Mouse (Mus musculus) megakaryocyte progenitor cell, adult 5-6 weeks (primary cell): ENCODE results near the gene Trpm8. TPM values are rescaled to one million over a fixed set of nuclear protein-coding genes. Genes with fewer than 3 reads are reported as not detected.

Experiments
- ATAC-seq: replicated peaks from 2 replicates; pipeline ENCODE4 v1.8.0; 2016; ENCODE audit warnings: mild to moderate bottlenecking, moderate TSS enrichment, inconsistent platforms; ENCODE audit not compliant: poor library complexity
- total RNA-seq, 2 experiments: library from RNA; stranded (forward) in 1 of 2; stranded (reverse) in 1 of 2; fragments of 157-497, 149-512 nt in 1 of 2; fragments of 200-1000 nt in 1 of 2; gene quantifications; 2 replicates each; pipeline versions ENCODE4 v1.2.3 to v1.2.4; 2015 to 2017

Trpm8 gene
- total RNA-seq, 2 experiments from 2014 or later: not detected

GRCm38 (mm10) chr1:88299529-88299945, 22.1 kb downstream of the Trpm8 start:
- ATAC-seq: no peak

DNA sequence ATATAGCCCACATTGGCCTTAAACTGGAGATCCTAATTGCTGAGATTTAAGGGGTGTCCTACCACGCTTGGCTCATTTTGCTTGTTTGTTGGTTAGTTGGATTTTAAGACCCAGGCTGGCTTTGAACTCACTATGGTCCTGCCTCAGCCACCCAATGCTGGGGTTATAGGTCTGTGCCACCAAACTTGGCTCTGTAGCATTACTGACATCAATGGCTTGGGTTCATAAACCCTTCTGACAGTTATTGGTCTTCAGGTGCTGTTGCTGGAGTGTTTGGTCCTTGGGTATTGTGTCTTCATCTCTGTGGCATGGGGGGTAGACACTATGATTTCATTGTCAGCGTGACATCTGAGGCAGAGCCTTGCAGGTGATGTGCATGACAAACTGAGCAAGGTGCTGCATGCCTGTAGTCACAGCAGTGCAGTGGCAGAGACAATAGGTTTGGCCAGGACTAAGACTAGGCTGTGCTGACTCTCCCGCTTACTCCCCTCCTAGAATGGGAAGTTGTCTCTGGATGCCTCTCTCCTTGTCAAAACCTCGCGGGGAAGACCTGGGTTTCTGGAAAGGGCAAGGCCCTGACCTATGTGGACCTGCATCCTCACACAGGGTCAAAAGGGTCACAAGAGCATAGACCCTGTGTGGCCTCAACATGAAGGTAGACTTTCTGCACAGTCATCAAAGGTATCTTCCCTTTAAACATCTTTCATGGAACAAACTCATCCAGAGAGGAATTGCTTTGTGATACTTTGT, 23.0 kb downstream of the Trpm8 start:
- no peak for ATAC-seq

DNA sequence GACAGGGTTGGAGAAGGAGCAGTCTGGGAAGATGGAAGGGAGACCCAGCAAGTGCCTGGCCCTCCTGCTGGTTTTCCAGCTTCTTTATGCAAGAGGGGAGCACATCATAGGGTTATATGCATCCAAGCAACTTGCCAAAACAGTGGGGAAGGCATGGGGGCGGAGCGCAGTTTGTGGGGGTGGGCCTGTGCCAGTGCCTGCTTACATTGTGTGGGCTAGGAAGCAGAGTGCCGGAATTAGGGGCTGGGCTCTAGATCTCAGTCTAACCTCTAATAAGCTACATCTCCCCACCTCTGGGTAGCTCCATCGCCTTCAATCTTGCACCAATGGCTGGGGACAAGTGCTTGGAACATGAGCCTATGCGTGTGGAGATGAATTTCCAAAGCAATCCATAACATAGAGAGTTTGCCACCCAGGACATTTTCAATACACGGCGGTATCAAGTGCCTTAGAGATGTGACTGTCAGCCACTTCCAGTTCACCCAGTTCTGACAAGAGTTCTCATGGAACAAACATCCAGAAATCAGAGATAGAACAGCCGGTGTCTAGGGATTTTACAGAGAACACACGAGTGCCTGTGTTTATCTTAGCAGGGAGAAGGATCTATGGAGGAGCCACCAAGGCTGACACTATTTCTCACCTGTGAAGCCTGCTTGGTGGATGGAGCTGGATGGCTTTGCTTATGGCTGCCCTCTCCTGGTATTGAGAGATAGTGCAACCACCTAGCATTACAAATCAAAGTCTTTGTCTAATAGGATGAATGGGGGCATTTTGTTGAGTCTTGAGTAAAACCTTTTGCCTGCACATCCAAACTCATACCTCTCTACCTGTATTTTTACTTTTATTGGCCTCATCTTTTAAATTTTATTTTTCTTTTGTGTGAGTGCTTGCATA, 23.9 kb downstream of the Trpm8 start:
- ATAC-seq: peak; percentile 49

GRCm38 (mm10) chr1:88302057-88302740, 24.7 kb downstream of the Trpm8 start:
- ATAC-seq: no peak

- ATAC-seq: no peak
Measured at GRCm38 (mm10) chr1:88303762-88304161, 26.3 kb downstream of the Trpm8 start.

GRCm38 (mm10) chr1:88304261-88304985, 27.0 kb downstream of the Trpm8 start:
- ATAC-seq: no peak

GRCm38 (mm10) chr1:88305018-88305795, 27.7 kb downstream of the Trpm8 start:
- no peak for ATAC-seq

GRCm38 (mm10) chr1:88306543-88306942, 29.1 kb downstream of the Trpm8 start:
- ATAC-seq: no peak

DNA sequence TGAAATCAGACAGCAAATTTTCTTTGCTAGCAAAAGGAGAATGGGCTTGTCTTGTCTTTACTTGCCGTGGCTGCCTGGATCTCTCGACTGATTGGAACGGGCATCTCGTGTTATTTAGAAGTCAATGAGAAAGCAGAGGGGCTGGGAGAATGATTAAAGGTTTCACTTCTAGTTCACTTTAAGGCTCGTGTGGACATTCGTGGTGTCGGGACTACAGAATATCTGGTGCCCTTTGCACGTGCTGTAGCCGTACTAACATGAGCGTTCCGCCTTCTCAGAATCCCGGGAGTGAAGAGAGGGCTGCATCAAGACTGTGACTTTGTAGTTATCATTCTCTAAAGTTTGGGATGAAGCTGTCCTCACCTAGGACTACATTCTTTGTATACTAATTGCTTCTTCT, 29.7 kb downstream of the Trpm8 start:
- no peak for ATAC-seq

DNA sequence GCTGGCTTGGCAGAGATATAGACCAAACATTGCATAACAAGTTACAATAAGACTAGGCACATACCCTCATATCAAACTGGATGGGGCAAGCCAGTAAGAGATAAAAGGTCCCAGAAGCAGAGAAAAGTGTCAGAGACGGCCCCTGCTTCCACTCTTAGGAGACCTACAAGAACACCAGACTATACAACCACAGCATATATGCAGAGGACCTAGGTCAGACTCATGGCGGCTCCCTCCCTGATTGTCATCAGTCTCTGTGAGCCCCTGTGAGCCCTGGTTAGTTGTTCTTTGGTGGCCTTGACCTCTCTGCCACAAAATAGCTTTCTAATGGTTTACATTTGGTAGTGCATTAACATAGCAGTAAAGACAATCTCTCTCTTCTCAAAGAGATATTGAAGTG, 31.6 kb downstream of the Trpm8 start:
- ATAC-seq: no peak

DNA sequence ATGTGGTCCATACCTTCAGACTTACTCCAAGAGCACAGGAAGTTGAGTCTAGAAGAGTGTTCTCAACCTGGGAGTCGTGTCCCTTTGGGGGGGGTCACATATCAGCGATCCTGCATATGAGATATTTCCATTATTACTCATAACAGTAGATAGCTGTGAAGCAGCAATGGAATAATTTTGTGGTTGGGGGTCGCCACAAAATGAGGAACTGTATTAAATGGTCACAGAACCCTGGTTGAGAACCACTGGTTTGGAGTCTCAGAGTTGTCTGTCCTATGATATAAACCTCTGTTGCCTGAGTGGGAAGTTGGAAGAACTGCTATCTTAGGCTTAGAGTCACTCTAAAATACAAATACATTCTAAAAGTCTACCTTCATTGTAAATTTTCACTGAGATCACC, 32.4 kb downstream of the Trpm8 start:
- peak; percentile 32; the same call in 1 of the 2 replicates for ATAC-seq

DNA sequence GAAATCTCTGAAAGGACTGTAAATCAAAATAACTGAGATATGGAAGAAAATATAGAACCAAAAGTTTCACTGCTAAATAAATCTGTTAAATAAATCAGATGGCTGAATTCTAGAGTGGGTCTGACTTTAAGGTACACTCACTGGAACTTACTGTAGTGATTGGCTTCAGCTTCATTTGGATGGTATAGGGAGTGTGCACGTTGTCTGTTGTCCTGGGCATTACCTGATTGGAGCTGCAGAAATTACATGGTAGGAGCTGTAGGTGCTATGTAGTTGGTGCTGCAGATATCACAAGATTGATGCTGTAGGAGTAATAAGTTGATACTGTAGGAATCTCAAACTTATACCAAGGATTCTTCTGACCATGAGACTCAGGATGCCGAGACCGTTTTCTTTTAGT, 32.9 kb downstream of the Trpm8 start:
- ATAC-seq: 0 out of 2 replicates have a peak, but pooled peaks have one; percentile 16

DNA sequence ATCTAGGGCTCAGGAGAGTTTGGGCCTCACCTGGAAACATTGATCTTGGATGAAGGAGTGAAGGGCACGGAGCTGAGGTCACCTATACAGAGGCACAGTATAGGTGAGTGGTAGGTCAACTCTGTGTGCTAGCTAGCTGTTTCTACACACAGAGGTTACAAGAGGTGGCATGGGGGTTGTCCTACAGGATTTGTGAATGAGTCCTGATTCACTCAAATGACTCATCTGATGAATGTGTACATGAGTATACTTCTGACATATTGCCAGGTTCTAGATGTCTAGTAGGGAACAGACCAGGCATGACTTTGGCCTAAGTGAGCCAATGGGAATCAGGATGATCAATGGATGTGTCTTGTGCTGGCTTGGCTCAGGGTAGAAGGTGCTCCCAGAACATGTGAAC, 39.8 kb downstream of the Trpm8 start:
- no peak for ATAC-seq

- peak; percentile 86 for ATAC-seq
Measured at GRCm38 (mm10) chr1:88318531-88319060, 41.1 kb downstream of the Trpm8 start.

GRCm38 (mm10) chr1:88320821-88321395, 43.4 kb downstream of the Trpm8 start:
- ATAC-seq: no peak

DNA sequence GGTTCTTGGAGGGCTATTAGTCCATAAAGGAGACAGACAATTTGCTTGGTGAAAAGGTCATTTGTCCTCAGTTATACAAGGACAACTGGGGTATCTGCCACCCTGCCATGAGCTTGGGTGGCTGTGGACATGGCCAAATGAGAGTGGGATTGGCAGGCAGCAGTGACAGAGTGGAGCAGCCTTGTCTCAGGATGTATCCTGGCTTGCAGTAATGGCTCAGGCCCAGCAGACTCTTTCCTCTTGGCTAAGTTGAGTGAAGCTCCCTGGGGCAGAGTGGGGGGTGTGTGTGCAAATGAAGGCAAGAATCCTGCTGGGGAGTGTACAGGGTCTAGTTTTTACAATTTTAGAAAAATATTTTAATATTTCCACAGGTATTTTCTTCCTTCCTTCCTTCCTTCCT, 44.7 kb downstream of the Trpm8 start:
- ATAC-seq: no peak

- ATAC-seq: no peak
Measured at GRCm38 (mm10) chr1:88323101-88323500, 45.6 kb downstream of the Trpm8 start.

DNA sequence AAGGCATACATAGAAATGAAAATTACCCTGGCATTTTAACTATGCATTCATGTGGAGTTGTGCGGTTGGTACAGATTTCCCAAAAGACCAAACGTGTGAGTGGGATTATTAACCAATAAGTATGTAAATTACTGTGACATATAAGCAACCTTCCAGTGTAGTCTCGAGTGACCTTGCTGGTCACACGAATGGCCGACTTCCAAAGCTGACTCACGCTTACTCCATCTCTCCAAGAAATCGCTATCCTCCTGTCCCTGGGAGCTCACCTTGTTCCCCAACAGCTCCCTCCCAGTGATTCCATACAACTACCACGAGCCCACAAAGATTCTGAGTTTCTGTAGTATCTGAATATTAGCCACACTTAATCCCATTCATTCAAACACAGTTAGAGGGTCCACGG, 62.0 kb downstream of the Trpm8 start:
- ATAC-seq: no peak

- no peak for ATAC-seq
Measured at GRCm38 (mm10) chr1:88342615-88343014, 65.2 kb downstream of the Trpm8 start.
